Mouse (Mus musculus): Measurements from ENCODE around the gene Atoh1. TPM values are rescaled to one million over a fixed set of nuclear protein-coding genes. Genes with fewer than 3 reads are reported as not detected.

The Atoh1 gene
- polyA plus RNA-seq (2012; rRNA removed) = not detected in 2 replicates

GRCm38 (mm10) chr6:64728499-64729198 lies at the start of gene Atoh1:
Gene Atoh1 (plus strand): TSS chr6:64729125.

Data from liver, embryonic 14 days (tissue).